Mouse (Mus musculus): ENCODE data around the gene Dock6. TPM values are rescaled to one million over a fixed set of nuclear protein-coding genes. Genes with fewer than 3 reads are reported as not detected.

Dock6 gene
- total RNA-seq, 2 experiments from 2014 or later = 31.0 to 39.1 TPM

- no peak for DNase-seq
- intact Hi-C loops (cut with DNase I) = no loop called here
These were observed 4.5 kb downstream of the Dock6 start for GRCm38 (mm10) chr9:21847926-21848325.

- intact Hi-C loops (cut with DNase I) = no loop called here
These were observed 5.0 kb downstream of the Dock6 start for GRCm38 (mm10) chr9:21847425-21847824.

DNA sequence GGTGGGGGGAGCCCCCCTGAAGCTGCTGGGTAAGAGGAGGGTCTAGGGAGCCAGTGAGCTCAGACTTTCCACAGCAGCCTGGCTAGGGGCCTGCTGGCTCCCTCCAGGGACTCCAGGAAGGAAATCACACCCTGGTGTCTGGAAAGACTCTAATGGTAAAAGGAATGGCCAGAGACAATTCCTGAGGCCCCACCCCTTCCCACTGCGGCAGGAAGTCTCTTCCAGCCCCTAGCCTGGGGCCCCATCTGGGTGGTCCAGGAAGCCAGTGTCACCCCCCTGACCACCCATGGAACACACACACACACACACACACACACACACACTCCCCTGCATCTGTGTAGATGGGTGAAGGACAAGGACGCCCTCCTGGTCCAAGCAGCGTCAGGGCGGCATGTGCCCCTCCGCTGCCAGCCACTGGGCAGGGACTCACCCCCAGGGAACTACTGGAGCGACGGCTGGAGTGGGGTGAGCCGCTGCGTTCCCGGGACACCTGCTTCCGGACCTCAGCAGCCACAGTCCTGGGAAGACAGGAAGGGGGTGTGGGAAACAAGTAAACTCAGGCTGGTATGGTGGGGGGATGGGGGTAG, 5.6 kb downstream of the Dock6 start:
- intact Hi-C loops (cut with DNase I) = no loop called here

More at GRCm38 (mm10) chr9:21847425-21847824, 5.0 kb downstream of the Dock6 start:
- DNase-seq = no peak

GRCm38 (mm10) chr9:21845381-21846080, 6.9 kb downstream of the Dock6 start:
- intact Hi-C loops (cut with DNase I) = no loop called here

More for the DNA sequence above, 5.6 kb downstream of the Dock6 start:
- peak; percentile 76 to 77 for DNase-seq

GRCm38 (mm10) chr9:21843086-21843485, 9.3 kb downstream of the Dock6 start:
- intact Hi-C loops (cut with DNase I) = no loop called here
- DNase-seq = no peak

More at GRCm38 (mm10) chr9:21845381-21846080, 6.9 kb downstream of the Dock6 start:
- no peak for DNase-seq

GRCm38 (mm10) chr9:21842391-21842790, 10.0 kb downstream of the Dock6 start:
- peak; percentile 59 for DNase-seq
- intact Hi-C loops (cut with DNase I) = no loop called here

DNA sequence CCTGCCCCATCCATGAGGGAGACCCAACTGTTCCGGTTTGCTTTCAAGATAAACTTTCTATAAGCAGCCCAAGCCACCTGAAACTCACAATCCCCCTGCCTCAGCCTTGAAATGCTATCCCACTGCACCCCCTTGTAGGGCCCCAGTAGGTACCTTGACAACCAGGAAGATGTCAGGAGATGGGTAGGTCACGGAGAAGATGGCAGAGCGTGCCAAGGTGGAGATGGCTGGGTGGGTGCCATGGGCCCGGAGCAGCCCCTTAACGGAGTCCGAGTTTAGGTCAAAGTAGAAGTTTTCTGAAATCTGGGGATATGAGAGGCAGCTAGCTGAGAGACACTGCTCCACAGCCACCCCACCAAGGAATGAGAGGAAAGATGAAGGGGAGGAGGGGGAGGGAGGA, 11.1 kb downstream of the Dock6 start:
- intact Hi-C loops (cut with DNase I) = no loop called here
- no peak for DNase-seq

- intact Hi-C loops (cut with DNase I) = loop anchor here (1.0 kb wide), 1 partner anchor 31 kb away; no protein-coding TSS in a partner anchor
- DNase-seq = peak in 1 of 2 experiments; percentile 68
These were observed 12.2 kb downstream of the Dock6 start for GRCm38 (mm10) chr9:21840115-21840787.

DNA sequence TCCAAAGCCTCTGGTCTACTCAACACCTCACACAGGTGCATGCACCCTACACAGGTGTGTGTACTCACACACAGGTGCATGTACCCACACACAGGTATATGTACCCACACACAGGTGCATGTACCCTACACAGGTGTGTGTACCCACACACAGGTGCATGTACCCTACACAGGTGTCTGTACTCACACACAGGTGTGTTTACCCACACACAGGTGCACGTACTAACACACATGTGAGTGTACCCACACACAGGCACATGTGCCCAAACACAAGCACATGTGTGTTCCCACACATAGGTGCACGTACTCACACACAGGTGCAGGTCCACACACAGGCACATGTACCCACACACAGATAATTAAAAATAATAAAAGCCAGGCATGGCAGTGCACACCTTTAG, 14.7 kb downstream of the Dock6 start:
- intact Hi-C loops (cut with DNase I) = no loop called here
- DNase-seq = no peak

DNA sequence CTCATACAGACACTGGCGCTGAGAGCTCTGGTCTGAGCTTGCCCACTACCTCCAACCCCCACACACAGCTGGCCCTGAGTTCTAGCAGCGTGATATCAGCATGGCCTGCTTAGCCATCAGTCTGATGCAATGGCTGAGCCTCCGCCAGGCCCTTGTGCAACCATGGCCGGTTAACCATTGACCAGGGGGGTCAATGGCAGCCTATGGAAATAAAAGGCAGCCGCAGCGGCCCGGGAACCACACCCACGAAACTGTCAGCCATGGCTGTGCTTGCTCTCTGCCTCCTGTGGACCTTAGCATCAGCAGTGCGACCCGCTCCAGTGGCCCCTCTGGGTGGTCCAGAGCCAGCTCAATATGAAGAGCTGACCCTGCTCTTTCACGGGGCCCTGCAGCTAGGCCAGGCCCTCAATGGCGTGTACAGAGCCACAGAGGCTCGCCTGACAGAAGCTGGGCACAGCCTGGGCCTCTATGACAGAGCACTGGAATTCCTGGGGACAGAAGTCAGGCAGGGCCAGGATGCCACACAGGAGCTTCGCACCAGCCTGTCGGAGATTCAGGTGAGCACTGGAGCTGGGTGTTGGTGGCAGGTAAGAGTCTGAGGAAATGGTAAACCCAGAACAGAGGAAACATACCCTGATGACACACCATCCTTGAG, 17.1 kb downstream of the Dock6 start, which contains the start of gene Angptl8:
Gene Angptl8, plus strand, starts transcription at position 253 of the 655 bp plus-strand sequence.
- intact Hi-C loops (cut with DNase I) = no loop called here
- peak; percentile 63 to 66 for DNase-seq

DNA sequence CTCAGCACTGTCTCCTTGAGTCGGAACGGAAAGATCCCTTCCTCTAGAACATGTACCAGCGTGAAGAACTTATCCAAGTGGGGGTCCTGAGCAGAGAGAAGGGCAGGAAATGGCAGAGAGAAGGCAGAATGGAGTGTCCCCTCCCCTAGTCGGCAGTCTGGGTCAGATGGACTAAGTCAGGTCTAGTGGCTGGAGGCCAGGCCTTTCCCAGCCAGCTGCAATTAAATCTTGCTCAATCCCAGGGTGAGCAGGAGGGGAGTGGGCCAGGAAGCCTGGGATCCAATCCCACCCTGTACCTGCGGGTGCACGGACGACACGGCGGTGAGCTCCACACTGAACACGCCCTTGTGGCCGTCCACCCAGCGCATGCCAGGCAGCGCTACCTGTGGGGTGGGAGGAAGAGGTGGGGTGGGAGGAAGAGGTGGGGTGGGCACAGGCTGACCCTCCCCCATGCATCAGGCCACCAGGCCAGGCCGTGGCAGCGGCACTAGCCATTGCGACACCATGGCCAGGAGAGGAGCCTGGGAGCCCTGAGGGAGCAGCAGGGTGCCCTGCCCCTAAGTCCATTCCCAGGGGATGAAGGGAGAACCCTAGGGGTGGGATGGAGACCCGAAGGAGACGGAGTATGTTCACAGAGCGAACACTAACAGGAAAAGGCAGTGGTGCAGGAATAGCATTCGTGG, 20.7 kb downstream of the Dock6 start:
- DNase-seq = no peak
- intact Hi-C loops (cut with DNase I) = no loop called here

DNA sequence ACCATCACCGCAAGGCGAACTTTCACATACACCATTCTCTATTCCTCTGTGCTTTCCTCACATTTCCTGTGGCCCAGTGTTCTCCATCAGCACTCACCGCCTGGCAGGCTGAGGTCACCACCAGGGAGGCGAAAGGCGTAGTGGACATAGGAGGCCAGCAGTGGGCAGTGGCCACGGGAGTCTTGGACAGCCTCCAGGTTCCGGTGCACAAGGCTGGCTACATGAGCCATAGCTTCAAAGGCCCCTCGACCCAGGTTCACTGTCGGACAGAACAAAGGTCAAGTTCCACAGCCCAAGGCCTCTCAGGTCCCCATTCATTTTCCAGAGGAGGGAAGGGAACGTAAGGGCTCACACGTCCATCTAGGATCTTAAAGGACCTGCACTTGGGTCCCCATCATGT, 21.5 kb downstream of the Dock6 start:
- DNase-seq = no peak
- intact Hi-C loops (cut with DNase I) = no loop called here

DNA sequence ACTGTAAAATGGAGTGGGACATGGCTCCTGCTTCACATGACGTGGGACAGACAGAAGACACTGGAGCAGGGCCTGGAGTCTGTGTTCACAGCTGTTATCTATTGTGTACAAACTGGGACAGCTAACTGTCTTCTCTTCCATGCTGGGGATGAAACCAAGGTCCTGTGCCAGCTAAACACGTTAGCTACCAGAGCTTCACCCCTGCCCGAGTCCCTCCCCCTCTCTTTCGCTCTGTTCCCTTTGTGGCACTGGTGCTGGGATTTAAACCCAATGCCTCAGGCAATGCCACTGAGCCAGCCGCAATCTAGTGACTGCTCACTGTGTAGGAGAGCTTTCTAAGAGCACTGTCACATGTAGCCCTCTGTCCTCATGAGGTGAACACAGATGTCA, 22.0 kb downstream of the Dock6 start:
- intact Hi-C loops (cut with DNase I) = no loop called here
- DNase-seq = no peak

GRCm38 (mm10) chr9:21829834-21830460, 22.5 kb downstream of the Dock6 start:
- no peak for DNase-seq
- intact Hi-C loops (cut with DNase I) = no loop called here

DNA sequence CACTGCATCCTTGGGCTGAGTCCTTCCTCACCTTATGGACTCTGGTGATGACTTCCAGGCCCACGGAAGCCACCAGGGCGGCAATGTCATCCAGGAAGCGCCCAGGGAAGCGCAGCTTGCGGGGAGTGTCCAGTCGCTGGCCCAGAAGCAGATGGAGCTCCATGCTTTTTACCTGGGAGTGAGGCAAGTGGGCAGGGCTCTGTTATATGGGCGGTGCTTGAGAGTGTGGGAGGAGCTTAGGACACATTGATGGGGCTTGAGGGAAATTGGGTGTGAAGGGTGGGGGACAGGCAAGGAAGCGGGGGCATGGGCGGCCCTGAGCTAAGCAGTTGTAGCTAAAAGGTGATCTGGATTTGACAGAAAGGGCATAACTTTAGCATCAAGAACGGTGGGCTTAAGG, 28.1 kb downstream of the Dock6 start:
- DNase-seq = no peak
- intact Hi-C loops (cut with DNase I) = no loop called here

DNA sequence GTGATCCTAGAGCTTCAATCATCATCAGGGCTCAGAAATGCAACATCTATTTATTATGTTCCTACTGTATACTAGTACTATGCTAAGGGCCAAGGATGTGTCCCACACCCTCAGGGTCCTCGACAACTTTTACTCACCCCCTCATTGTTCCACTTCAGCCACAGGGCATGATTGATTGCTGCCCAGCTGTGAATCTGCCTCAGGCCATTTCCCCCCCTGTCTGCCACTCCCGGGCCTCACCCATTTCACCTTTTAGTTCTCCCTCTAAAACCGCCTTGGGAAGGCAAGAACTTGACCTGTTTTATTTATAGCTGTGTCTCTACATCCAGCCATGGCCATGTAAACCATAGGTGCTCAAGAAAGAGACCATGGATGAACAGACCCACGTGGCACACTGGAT, 28.5 kb downstream of the Dock6 start:
- DNase-seq = no peak
- intact Hi-C loops (cut with DNase I) = no loop called here

- intact Hi-C loops (cut with DNase I) = no loop called here
- no peak for DNase-seq
These were observed 29.7 kb downstream of the Dock6 start for GRCm38 (mm10) chr9:21822686-21823085.

DNA sequence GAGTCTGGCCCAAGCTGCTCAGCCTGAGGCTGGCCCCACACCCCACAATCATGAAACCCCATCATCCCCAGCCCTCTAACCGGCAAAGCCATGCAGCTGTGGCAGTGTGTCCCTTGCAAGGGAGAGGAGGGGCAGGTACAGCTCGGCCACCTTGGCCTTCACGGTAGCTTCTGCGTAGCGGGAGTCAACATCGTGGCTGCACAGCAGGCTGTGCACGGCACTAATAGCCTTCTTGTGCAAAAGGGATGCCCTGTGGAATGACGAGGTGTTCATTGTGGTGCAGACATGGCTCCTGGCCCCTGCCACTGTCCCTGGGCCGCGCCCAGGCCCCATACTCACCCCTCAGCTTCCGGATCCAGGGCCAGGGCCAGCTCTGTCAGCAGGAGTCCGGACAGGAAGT, 32.3 kb downstream of the Dock6 start:
- DNase-seq = no peak
- intact Hi-C loops (cut with DNase I) = no loop called here

DNA sequence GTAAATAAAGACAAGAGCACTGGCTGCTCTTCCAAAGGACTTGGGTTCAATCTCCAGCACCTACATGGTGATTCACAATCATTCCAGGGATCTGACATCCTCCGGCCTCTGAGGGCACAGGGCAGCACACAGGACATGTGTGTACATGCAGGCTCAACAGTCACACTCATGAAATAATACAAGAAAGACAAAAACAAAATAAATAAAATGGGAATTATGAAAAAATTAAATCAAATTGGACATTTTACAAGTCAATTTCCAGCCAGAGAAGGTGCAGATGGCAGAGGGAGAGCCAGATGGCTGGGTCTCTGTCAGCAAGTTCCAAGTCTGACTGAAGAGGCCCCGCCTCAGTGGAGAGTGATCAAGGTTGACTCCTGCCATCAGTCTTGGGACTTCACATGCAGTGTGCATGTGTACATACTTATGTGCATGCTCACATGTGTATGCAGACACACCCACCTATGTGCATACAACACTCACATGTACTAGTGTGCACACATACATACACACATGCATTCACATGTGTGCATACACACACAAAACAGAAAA, 33.2 kb downstream of the Dock6 start:
- intact Hi-C loops (cut with DNase I) = no loop called here
- DNase-seq = no peak

DNA sequence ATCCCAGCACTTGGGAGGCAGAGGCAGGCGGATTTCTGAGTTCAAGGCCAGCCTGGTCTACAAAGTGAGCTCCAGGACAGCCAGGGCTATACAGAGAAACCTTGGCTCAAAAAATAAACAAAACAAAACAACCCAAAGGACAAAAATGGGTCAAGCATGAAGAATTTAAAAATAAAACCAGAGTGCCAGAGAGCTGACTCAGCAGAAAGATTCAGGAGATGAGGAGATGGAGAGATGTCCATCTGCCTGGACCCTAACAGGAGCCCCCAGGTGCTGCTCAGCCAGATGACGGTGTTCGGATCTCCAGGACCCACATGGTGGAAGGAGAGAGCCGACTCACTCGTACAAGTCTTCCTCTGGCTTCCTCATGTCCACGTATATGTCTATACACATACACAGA, 33.9 kb downstream of the Dock6 start:
- DNase-seq = no peak
- intact Hi-C loops (cut with DNase I) = no loop called here
